ENCODE assay signal across 8 mouse cellular contexts in genomic region chr9:44305466-44306079, GRCm38 (mm10). TPM values are rescaled to one million over a fixed set of nuclear protein-coding genes. Genes with fewer than 3 reads are reported as not detected.
DNase-seq lines count a peak whose midpoint lies in the region; ATAC-seq lines count a peak whose summit lies in the region.

TSS of gene Hinfp (minus strand) at chr9:44305671.

- H3K4me1 ChIP-seq in forebrain, embryonic 14.5 days (ENCODE audit: control insufficient read depth, insufficient read depth, low read length) = peaks cover 3% of the 10 kb centered on the region
- H3K4me1 ChIP-seq in neural tube, embryonic 15.5 days = peaks cover 21% of the 10 kb centered on the region

- peak within 1 kb of the TSS; percentile 91 for H3K9ac ChIP-seq in forebrain, embryonic 14.5 days (ENCODE audit: low read length)
- H3K9ac ChIP-seq in neural tube, embryonic 15.5 days (replicated peaks) = peak within 1 kb of the TSS; percentile 99

- H3K4me2 ChIP-seq in forebrain, embryonic 14.5 days (ENCODE audit: low read length) = peak within 1 kb of the TSS; percentile 85
- H3K4me2 ChIP-seq in neural tube, embryonic 15.5 days = peak within 1 kb of the TSS; percentile 74

- WGBS in forebrain, embryonic 14.5 days = under 1% methylated on average over 54 of the region's 54 CpGs
- 0% methylated on average over 54 of the region's 54 CpGs for WGBS in neural tube, embryonic 15.5 days

- peak within 1 kb of the TSS; percentile 94 for H3K4me3 ChIP-seq in forebrain, embryonic 14.5 days (ENCODE audit: low read depth, low read length)
- peak within 1 kb of the TSS; percentile 100 for H3K4me3 ChIP-seq in neural tube, embryonic 15.5 days (replicated peaks)

- peaks cover 35% of the 10 kb centered on the region for H3K36me3 ChIP-seq in forebrain, embryonic 14.5 days (ENCODE audit: control insufficient read depth, insufficient read depth, low read length)
- H3K36me3 ChIP-seq in neural tube, embryonic 15.5 days = peaks cover 23% of the 10 kb centered on the region

- intact Hi-C loops in heart, postnatal 14 days (cut with DNase I) = loop anchor here (2.0 kb wide), 1 partner anchor 21 kb away; the partner anchor contains the start of gene Dpagt1

- H3K27ac ChIP-seq in forebrain, embryonic 14.5 days (ENCODE audit: low read depth, low read length) = peak within 1 kb of the TSS; percentile 63; the same call in 1 of the 2 replicates
- peak within 1 kb of the TSS; percentile 91 for H3K27ac ChIP-seq in neural tube, embryonic 15.5 days (replicated peaks)

- peak; percentile 100 for ATAC-seq in forebrain, embryonic 14.5 days
- peak; percentile 99 for ATAC-seq in neural tube, embryonic 15.5 days (ENCODE audit: low FRiP score)

- peak; percentile 99 for DNase-seq in ES-CJ7 (ENCODE audit: low read depth, low spot score)
- DNase-seq in cerebellum, adult 11 months = peak; percentile 97
- DNase-seq in forebrain, embryonic 14.5 days (ENCODE audit: low spot score) = peak; percentile 100
- peak; percentile 97 to 98 for DNase-seq in heart, postnatal 14 days
- peak; percentile 98 for DNase-seq in layer of hippocampus, adult 11-12 months (ENCODE audit: low spot score)
- peak; percentile 99 for DNase-seq in lung, adult 18-20 months
- DNase-seq in testis, postnatal 14 days (ENCODE audit: low spot score) = peak; percentile 100

- H3K9me3 ChIP-seq in forebrain, embryonic 14.5 days (replicated peaks; ENCODE audit: control insufficient read depth, low read length) = no peaks in the 10 kb centered on the region
- H3K9me3 ChIP-seq in neural tube, embryonic 15.5 days (replicated peaks) = no peaks in the 10 kb centered on the region

- no peaks in the 10 kb centered on the region for H3K27me3 ChIP-seq in forebrain, embryonic 14.5 days (replicated peaks; ENCODE audit: control insufficient read depth, insufficient read depth, low read length)
- H3K27me3 ChIP-seq in neural tube, embryonic 15.5 days (replicated peaks) = no peaks in the 10 kb centered on the region

RNA-seq across cellular contexts. Expression of gene Hinfp, which starts in this region (rescaled TPM):
- 18.4 and 24.8 TPM in 2 replicates for polyA plus RNA-seq in forebrain, embryonic 14.5 days (2014; fragmentation: Nextera tagmentation; extraction: Ambion mirVana)
- total RNA-seq in heart, postnatal 14 days (2021) = 10 to 100 TPM; 11.0 to 11.4 TPM
- polyA plus RNA-seq in neural tube, embryonic 15.5 days (2015; fragmentation: Nextera tagmentation; extraction: Ambion mirVana) = 28.0 and 28.2 TPM in 2 replicates

Comparison
In these comparisons a context has a peak if more than half of its experiments do, and no peak if none do; other contexts are left out.
1. Peak in every context shown above with its lines: DNase-seq, ATAC-seq, H3K4me3 ChIP-seq and H3K27ac ChIP-seq.